Mouse (Mus musculus): ENCODE results near the gene Telo2. TPM values are rescaled to one million over a fixed set of nuclear protein-coding genes. Genes with fewer than 3 reads are reported as not detected.

The Telo2 gene
- polyA plus RNA-seq, 1 experiment from 2014 or later: 49.9 TPM

GRCm38 (mm10) chr17:25120406-25120805 lies 4.6 kb upstream of the Telo2 start, which contains the start of gene Ptx4:
TSS of gene Ptx4 (plus strand) at chr17:25120760.
- Histone ChIP-seq H3K4me1 (replicated peaks) (peaks cover 7% of the 10 kb centered on the region; the same call in 1 of the 2 replicates), H3K4me3 (no peak within 1 kb of the TSS), H3K27ac (no peak within 1 kb of the TSS), H3K27me3 (ENCODE audit: insufficient read depth, poor library complexity, severe bottlenecking) (no peaks in the 10 kb centered on the region; the same call in 1 of the 2 replicates), H3K9me3 (no peaks in the 10 kb centered on the region), H3K36me3 (no peaks in the 10 kb centered on the region)
- WGBS: 46% methylated on average over 3 of the region's 3 CpGs
- no peak for DNase-seq (ENCODE audit: low spot score)

DNA sequence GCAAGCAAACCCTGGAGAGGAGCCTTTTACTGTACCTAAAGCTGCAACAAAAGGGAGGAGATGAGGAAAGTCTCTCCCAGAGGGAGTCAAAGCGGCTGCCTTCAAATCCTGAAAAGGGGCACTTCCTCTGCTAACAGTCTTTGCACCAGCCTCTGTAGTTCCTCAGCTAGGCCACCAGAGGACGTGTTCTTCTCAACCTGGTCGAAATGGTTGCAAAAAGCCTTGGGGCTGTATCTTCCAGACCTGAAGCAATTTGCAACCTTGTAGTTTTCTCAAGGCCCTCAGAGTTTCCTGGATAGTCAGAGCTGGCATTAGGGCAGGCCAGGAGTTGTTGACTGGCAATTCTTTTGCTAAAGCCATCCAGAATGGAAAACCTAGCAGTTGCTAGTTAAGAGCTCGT lies 1.5 kb upstream of the Telo2 start:
- Histone ChIP-seq H3K4me1 (replicated peaks) (peaks cover 20% of the 10 kb centered on the region), H3K27ac (no peak overlapping the region), H3K4me3 (no peak overlapping the region), H3K36me3 (peaks cover 22% of the 10 kb centered on the region), H3K27me3 (ENCODE audit: insufficient read depth, poor library complexity, severe bottlenecking) (no peaks in the 10 kb centered on the region; the same call in 1 of the 2 replicates), H3K9me3 (no peaks in the 10 kb centered on the region)
- no peak for DNase-seq (ENCODE audit: low spot score)
- 32% methylated on average over 4 of the region's 4 CpGs for WGBS

GRCm38 (mm10) chr17:25114908-25115645 lies 690 bp downstream of the Telo2 start:
- no peak for DNase-seq (ENCODE audit: low spot score)
- peaks cover 43% of the 10 kb centered on the region for H3K36me3 ChIP-seq
- H3K4me3 ChIP-seq: peak overlapping the region; percentile 64
- 14% methylated on average over 23 of the region's 23 CpGs for WGBS
- no peaks in the 10 kb centered on the region for H3K27me3 ChIP-seq (ENCODE audit: insufficient read depth, poor library complexity, severe bottlenecking)
- H3K9me3 ChIP-seq: no peaks in the 10 kb centered on the region
- peak overlapping the region; percentile 96 for H3K27ac ChIP-seq
- H3K4me1 ChIP-seq (replicated peaks): peaks cover 20% of the 10 kb centered on the region

GRCm38 (mm10) chr17:25112423-25112810 lies 3.4 kb downstream of the Telo2 start:
- peaks cover 70% of the 10 kb centered on the region for H3K36me3 ChIP-seq
- no peaks in the 10 kb centered on the region for H3K9me3 ChIP-seq
- H3K4me3 ChIP-seq: no peak overlapping the region
- H3K27me3 ChIP-seq (ENCODE audit: insufficient read depth, poor library complexity, severe bottlenecking): no peaks in the 10 kb centered on the region
- no peak overlapping the region for H3K27ac ChIP-seq
- peaks cover 20% of the 10 kb centered on the region for H3K4me1 ChIP-seq (replicated peaks)
- DNase-seq (ENCODE audit: low spot score): no peak
- WGBS: 78% methylated on average over 3 of the region's 3 CpGs

DNA sequence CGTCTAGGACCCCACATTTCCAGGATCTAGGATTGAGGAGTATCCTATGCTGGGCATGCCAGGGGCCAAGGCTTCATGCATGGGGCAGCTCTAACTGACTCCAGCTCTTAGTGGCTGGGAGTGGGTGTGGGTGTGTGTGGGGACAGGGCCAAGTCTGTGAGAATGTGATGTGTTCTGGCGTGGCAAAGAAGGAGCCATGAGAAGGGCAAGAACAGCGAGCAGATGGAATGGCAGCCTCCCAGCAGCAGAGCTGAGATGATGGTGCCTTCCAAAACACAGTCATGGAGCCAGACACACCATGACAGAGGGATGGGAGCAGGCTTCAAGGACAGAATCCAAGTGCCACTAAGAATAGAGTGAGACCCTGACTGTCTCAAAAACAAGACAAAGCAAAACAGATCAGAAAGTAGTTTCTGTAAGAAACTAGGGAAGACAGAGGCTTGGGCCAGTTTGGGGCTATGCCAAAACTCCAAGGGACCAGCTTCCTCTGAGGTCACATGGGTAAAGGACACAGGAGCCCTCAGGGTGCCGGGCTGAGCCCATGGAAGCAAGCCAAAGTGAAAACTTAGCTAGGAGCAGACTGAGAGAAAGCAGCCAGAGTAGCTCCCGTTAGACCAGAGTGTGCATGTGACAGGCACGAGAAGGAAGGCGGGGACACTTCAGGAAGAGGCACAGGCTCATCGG lies 3.9 kb downstream of the Telo2 start:
- Histone ChIP-seq H3K9me3 (no peaks in the 10 kb centered on the region), H3K27ac (no peak overlapping the region), H3K36me3 (peaks cover 75% of the 10 kb centered on the region), H3K27me3 (ENCODE audit: insufficient read depth, poor library complexity, severe bottlenecking) (no peaks in the 10 kb centered on the region), H3K4me1 (replicated peaks) (peaks cover 20% of the 10 kb centered on the region), H3K4me3 (no peak overlapping the region)
- WGBS: 93% methylated on average over 8 of the region's 8 CpGs
- no peak for DNase-seq (ENCODE audit: low spot score)

- 89% methylated on average over 5 of the region's 5 CpGs for WGBS
- Histone ChIP-seq H3K36me3 (peaks cover 82% of the 10 kb centered on the region), H3K27ac (no peak overlapping the region)
Measured at GRCm38 (mm10) chr17:25111220-25111619, 4.5 kb downstream of the Telo2 start.

DNA sequence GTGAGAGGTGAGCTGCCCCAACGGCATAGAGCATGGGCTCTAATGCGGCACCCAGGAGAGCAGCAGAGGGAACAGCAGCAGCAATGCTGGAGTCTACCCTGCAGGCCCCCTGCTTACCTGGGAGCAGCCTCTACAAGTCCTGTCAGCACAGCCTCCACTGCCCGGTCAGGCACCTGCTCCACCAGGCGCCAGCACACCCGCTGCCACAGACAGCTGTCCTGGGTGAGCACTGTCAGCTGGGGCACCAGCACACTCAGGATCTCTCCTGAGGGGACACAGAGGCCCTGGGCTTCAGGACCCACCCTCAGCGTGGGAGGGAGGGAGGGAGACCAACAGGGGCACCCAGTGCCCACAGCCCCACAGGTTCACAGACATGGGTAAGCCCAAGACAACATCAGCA lies 5.2 kb downstream of the Telo2 start:
- WGBS: 96% methylated on average over 6 of the region's 6 CpGs
- peaks cover 15% of the 10 kb centered on the region for H3K4me1 ChIP-seq (replicated peaks)
- no peaks in the 10 kb centered on the region for H3K27me3 ChIP-seq (ENCODE audit: insufficient read depth, poor library complexity, severe bottlenecking)
- H3K4me3 ChIP-seq: no peak overlapping the region
- DNase-seq (ENCODE audit: low spot score): no peak
- H3K36me3 ChIP-seq: peaks cover 88% of the 10 kb centered on the region
- no peak overlapping the region for H3K27ac ChIP-seq
- no peaks in the 10 kb centered on the region for H3K9me3 ChIP-seq

More at GRCm38 (mm10) chr17:25111220-25111619, 4.5 kb downstream of the Telo2 start:
- peaks cover 17% of the 10 kb centered on the region for H3K4me1 ChIP-seq (replicated peaks)
- H3K27me3 ChIP-seq (ENCODE audit: insufficient read depth, poor library complexity, severe bottlenecking): no peaks in the 10 kb centered on the region
- H3K4me3 ChIP-seq: no peak overlapping the region
- no peaks in the 10 kb centered on the region for H3K9me3 ChIP-seq
- DNase-seq (ENCODE audit: low spot score): no peak

DNA sequence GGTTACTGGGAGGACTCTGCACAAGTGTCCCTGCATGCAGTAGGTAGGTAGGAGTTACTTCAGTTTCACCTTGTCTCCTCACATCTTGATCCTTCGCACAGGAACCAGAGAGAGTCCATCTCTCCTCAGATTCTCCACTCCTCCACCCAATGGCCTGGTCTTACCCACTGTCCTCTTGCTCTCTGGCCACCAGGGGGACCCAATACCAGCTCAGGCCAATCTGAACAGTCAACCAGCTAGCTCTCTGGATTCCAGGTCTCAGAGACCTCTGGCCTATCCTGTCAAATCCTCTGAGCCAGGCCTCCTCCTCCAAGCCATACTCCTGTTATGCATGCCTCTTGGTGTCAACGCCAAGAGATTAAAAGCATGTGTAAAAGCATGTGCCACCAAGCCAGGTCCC lies 6.2 kb downstream of the Telo2 start:
- DNase-seq (ENCODE audit: low spot score): peak; percentile 18
- 84% methylated on average over 2 of the region's 2 CpGs for WGBS
- peaks cover 98% of the 10 kb centered on the region for H3K36me3 ChIP-seq

GRCm38 (mm10) chr17:25107786-25108185 lies 8.0 kb downstream of the Telo2 start:
- no peaks in the 10 kb centered on the region for H3K27me3 ChIP-seq (ENCODE audit: insufficient read depth, poor library complexity, severe bottlenecking)
- H3K4me1 ChIP-seq (replicated peaks): no peaks in the 10 kb centered on the region
- H3K9me3 ChIP-seq: no peaks in the 10 kb centered on the region
- H3K36me3 ChIP-seq: peaks cover 100% of the 10 kb centered on the region
- DNase-seq (ENCODE audit: low spot score): no peak
- no peak overlapping the region for H3K27ac ChIP-seq
- 94% methylated on average over 10 of the region's 16 CpGs for WGBS
- no peak overlapping the region for H3K4me3 ChIP-seq

More for the DNA sequence above, 6.2 kb downstream of the Telo2 start:
- H3K27me3 ChIP-seq (ENCODE audit: insufficient read depth, poor library complexity, severe bottlenecking): no peaks in the 10 kb centered on the region
- no peak overlapping the region for H3K27ac ChIP-seq
- no peaks in the 10 kb centered on the region for H3K9me3 ChIP-seq
- H3K4me3 ChIP-seq: no peak overlapping the region
- peaks cover 5% of the 10 kb centered on the region for H3K4me1 ChIP-seq (replicated peaks)

- WGBS: 95% methylated on average over 11 of the region's 11 CpGs
- Histone ChIP-seq H3K36me3 (peaks cover 95% of the 10 kb centered on the region), H3K4me1 (replicated peaks) (no peaks in the 10 kb centered on the region), H3K9me3 (no peaks in the 10 kb centered on the region), H3K4me3 (no peak overlapping the region), H3K27me3 (ENCODE audit: insufficient read depth, poor library complexity, severe bottlenecking) (no peaks in the 10 kb centered on the region), H3K27ac (no peak overlapping the region)
- DNase-seq (ENCODE audit: low spot score): no peak
Measured at GRCm38 (mm10) chr17:25101338-25101737, 14.4 kb downstream of the Telo2 start.

- no peak overlapping the region for H3K27ac ChIP-seq
- no peaks in the 10 kb centered on the region for H3K27me3 ChIP-seq (ENCODE audit: insufficient read depth, poor library complexity, severe bottlenecking)
- WGBS: 94% methylated on average over 6 of the region's 6 CpGs
- no peaks in the 10 kb centered on the region for H3K9me3 ChIP-seq
- H3K36me3 ChIP-seq: peaks cover 89% of the 10 kb centered on the region
- no peak for DNase-seq (ENCODE audit: low spot score)
- no peak overlapping the region for H3K4me3 ChIP-seq
- H3K4me1 ChIP-seq (replicated peaks): no peaks in the 10 kb centered on the region
Measured at GRCm38 (mm10) chr17:25100052-25100451, 15.7 kb downstream of the Telo2 start.

- Histone ChIP-seq H3K9me3 (no peaks in the 10 kb centered on the region), H3K4me3 (no peak overlapping the region), H3K27me3 (ENCODE audit: insufficient read depth, poor library complexity, severe bottlenecking) (no peaks in the 10 kb centered on the region), H3K36me3 (peaks cover 83% of the 10 kb centered on the region), H3K4me1 (replicated peaks) (no peaks in the 10 kb centered on the region), H3K27ac (no peak overlapping the region)
- 96% methylated on average over 2 of the region's 2 CpGs for WGBS
- DNase-seq (ENCODE audit: low spot score): no peak
Measured at GRCm38 (mm10) chr17:25096221-25096620, 19.5 kb downstream of the Telo2 start.

GRCm38 (mm10) chr17:25090450-25090849 lies 25.3 kb downstream of the Telo2 start:
- no peaks in the 10 kb centered on the region for H3K4me1 ChIP-seq (replicated peaks)
- H3K27me3 ChIP-seq (ENCODE audit: insufficient read depth, poor library complexity, severe bottlenecking): no peaks in the 10 kb centered on the region
- no peak for DNase-seq (ENCODE audit: low spot score)
- WGBS: 92% methylated on average over 10 of the region's 10 CpGs
- peaks cover 72% of the 10 kb centered on the region for H3K36me3 ChIP-seq
- H3K4me3 ChIP-seq: no peak overlapping the region
- H3K9me3 ChIP-seq: no peaks in the 10 kb centered on the region
- H3K27ac ChIP-seq: no peak overlapping the region
